Mouse (Mus musculus) midbrain, embryonic 16.5 days (tissue): Measurements from ENCODE around the gene Lpar5. TPM values are rescaled to one million over a fixed set of nuclear protein-coding genes. Genes with fewer than 3 reads are reported as not detected.

Experiments used
- ATAC-seq: fragments of 200-750 bp; cut with Nextera tagmentation; 2 replicates; pipeline ENCODE4 v1.8.0; 2017; ENCODE audit warnings: moderate TSS enrichment
- H3K27ac ChIP-seq: fragments of 300-500 bp; sonication (generic); 2 replicates; pipeline ENCODE4 v1.5.1; 2014; ENCODE audit warnings: mild to moderate bottlenecking, low read length, mixed read lengths
- H3K27me3 ChIP-seq: fragments of 300-500 bp; sonication (generic); 2 replicates; pipeline ENCODE4 v1.6.1; 2014; ENCODE audit warnings: low read depth, low read length, mixed read lengths; ENCODE audit not compliant: control insufficient read depth, insufficient read depth
- H3K36me3 ChIP-seq: fragments of 300-500 bp; sonication (generic); 2 replicates; pipeline ENCODE4 v1.6.1; 2014; ENCODE audit warnings: mild to moderate bottlenecking, low read length, moderate library complexity, mixed read lengths; ENCODE audit not compliant: control insufficient read depth, insufficient read depth
- H3K4me1 ChIP-seq: fragments of 300-500 bp; sonication (generic); 2 replicates; pipeline ENCODE4 v1.6.1; 2014; ENCODE audit warnings: mild to moderate bottlenecking, low read length, mixed read lengths; ENCODE audit not compliant: control insufficient read depth, insufficient read depth
- H3K4me2 ChIP-seq: fragments of 300-500 bp; sonication (generic); 2 replicates; pipeline ENCODE4 v1.6.1; 2014; ENCODE audit warnings: mild to moderate bottlenecking, low read length, mixed read lengths
- H3K4me3 ChIP-seq: fragments of 300-500 bp; sonication (generic); 2 replicates; pipeline ENCODE4 v1.5.1; 2014; ENCODE audit warnings: low read depth, mild to moderate bottlenecking, low read length, moderate library complexity, mixed read lengths
- H3K9ac ChIP-seq: fragments of 300-500 bp; sonication (generic); 2 replicates; pipeline ENCODE4 v1.6.1; 2014; ENCODE audit warnings: low read depth, low read length, mixed read lengths
- H3K9me3 ChIP-seq: fragments of 300-500 bp; sonication (generic); replicated peaks from 2 replicates; pipeline ENCODE4 v1.6.1; 2014; ENCODE audit warnings: mild to moderate bottlenecking, low read length, mixed read lengths; ENCODE audit not compliant: control insufficient read depth, poor library complexity, severe bottlenecking
- WGBS: fragments of 180-500 bp; shearing (Covaris S2); extraction: QIAGEN DNeasy Blood & Tissue Kit; methylation state at CpG from one replicate; pipeline ENCODE4 v1.1.7; 2014; 5-methylcytosine and 5-hydroxymethylcytosine counted together
- polyA plus RNA-seq: library from polyadenylated mRNA; unstranded; fragments of >200 nt; fragmentation: Nextera tagmentation; extraction: Ambion mirVana; gene quantifications from 2 replicates; pipeline ENCODE4 v1.2.1, GENCODE M21; 2015

Lpar5 gene
- polyA plus RNA-seq, 1 experiment from 2014 or later, result 0.60 TPM

DNA sequence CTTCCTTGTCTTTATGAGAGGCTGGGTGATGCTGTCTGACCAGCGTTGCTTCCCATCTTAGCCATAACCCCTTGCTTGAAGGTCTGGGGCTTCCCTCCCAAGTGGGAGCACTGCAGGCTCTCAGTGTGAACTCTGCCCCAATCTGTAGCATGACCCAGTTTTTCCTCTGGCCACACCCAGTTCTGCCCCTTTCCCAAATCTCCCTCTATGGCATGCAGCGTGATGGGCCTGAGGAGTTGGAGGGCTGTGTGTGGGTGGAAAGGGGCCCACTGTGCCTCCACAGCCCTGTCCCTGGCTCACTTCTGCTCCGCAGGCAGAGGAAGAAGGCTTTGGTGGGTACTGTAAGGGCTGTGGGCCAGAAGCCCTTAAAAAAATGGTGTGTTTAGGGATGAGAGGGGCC lies 30.8 kb downstream of the Lpar5 start:
- ATAC-seq, result no peak
- peak overlapping the region; percentile 73 for H3K9ac ChIP-seq
- peaks cover 22% of the 10 kb centered on the region for H3K36me3 ChIP-seq
- H3K4me2 ChIP-seq, result peak overlapping the region; percentile 70
- no peaks in the 10 kb centered on the region for H3K27me3 ChIP-seq
- H3K4me3 ChIP-seq, result peak overlapping the region; percentile 94
- H3K27ac ChIP-seq, result peak overlapping the region; percentile 4; the same call in 1 of the 2 replicates
- WGBS, result 53% methylated on average over 3 of the region's 3 CpGs
- no peaks in the 10 kb centered on the region for H3K9me3 ChIP-seq
- peaks cover 29% of the 10 kb centered on the region for H3K4me1 ChIP-seq

DNA sequence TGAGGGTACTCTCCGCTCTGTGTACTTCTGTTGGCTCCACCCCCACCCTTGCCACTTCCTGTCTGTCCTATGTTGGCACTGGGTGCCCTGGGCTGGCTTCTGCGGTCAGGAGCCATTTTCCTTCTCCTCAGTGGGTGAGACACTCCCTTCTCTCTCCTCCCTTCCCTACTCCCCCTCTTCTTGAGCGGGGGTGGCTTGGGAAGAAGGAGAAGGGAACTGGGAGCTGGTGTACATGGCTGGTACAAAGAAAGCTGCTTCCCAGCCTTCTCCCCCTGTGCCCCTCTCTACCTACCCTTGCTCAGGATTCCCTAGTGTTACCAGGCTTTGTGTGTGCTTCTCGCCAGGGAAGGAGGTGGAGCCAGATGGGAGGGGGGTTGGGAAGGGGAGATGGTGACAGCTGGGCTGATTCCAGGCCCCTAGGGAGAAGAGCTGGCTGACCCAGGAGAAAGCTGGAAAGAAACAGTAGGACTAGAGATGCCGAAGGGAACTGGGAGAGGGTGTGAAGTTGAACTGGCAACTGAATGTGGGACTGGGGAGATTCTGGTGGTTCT lies 31.8 kb downstream of the Lpar5 start:
- peak overlapping the region; percentile 69 for H3K27ac ChIP-seq
- peaks cover 29% of the 10 kb centered on the region for H3K4me1 ChIP-seq
- H3K4me3 ChIP-seq, result peak overlapping the region; percentile 8; the same call in 1 of the 2 replicates
- WGBS, result 32% methylated on average over 5 of the region's 5 CpGs
- peak overlapping the region; percentile 70 for H3K4me2 ChIP-seq
- no peaks in the 10 kb centered on the region for H3K27me3 ChIP-seq
- H3K9me3 ChIP-seq, result no peaks in the 10 kb centered on the region
- ATAC-seq, result no peak
- H3K9ac ChIP-seq, result peak overlapping the region; percentile 73
- H3K36me3 ChIP-seq, result peaks cover 27% of the 10 kb centered on the region

DNA sequence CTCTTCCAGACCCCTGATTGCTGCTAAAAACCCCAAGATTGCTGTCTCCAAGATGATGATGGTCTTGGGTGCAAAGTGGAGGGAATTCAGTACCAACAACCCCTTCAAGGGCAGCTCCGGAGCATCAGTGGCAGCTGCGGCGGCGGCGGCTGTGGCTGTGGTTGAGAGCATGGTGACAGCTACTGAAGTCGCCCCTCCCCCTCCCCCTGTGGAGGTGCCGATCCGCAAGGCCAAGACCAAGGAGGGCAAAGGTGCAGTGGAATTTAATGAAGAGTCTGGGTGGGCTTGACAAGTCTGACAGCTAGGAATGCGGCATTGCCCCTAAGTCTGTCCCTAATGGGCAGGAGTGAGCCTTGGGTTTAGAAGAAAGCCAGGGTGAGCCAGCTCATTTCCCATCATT lies 33.7 kb downstream of the Lpar5 start:
- Histone ChIP-seq H3K36me3 (peaks cover 43% of the 10 kb centered on the region), H3K4me1 (peaks cover 26% of the 10 kb centered on the region), H3K9ac (no peak overlapping the region), H3K27ac (no peak overlapping the region), H3K4me3 (no peak overlapping the region), H3K4me2 (no peak overlapping the region), H3K27me3 (no peaks in the 10 kb centered on the region), H3K9me3 (no peaks in the 10 kb centered on the region)
- WGBS, result 92% methylated on average over 9 of the region's 9 CpGs
- no peak for ATAC-seq

DNA sequence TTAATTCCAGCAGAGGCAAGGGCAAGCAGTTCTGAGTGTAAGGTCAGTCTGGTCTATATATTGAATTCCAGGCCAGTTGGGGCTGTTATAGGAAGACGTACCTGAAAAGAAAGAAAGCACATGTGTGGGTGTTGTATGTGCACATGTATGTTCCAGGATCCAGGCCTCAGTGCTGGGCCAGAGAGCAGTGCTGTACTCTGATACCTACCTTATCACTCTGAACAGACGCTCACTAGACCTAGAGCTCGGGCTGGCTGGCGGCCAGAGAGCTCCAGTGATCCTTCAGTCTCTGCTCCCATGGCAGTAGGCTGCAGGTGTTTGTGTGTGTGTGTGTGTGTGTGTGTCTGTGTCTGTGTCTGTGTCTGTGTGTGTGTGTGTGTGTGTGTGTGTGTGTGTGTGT lies 36.5 kb downstream of the Lpar5 start:
- Histone ChIP-seq H3K4me1 (peaks cover 8% of the 10 kb centered on the region), H3K9ac (no peak overlapping the region), H3K27me3 (no peaks in the 10 kb centered on the region), H3K4me3 (no peak overlapping the region), H3K27ac (no peak overlapping the region), H3K4me2 (no peak overlapping the region), H3K9me3 (no peaks in the 10 kb centered on the region), H3K36me3 (peaks cover 71% of the 10 kb centered on the region)
- no peak for ATAC-seq
- WGBS, result 91% methylated on average over 4 of the region's 4 CpGs

DNA sequence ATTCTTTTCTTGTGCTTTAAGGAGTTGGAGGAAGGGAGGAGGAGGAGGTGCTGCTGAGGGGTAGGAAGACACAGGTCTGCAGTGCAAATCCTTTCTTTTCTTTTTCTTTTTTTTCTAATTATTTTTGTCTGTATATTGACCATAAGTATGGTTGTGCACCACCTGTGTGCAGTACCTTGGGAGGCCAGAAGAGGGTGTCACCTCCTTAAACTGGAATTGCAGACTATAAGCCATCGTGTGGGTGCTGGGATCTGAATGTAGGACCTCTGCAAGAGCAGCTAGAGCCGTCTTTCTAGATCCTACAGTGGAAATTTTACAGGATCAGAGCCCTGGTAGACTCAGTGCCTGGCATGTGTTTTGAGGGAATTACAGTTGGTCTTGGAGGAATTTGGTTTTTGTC lies 40.0 kb downstream of the Lpar5 start:
- no peak overlapping the region for H3K27ac ChIP-seq
- ATAC-seq, result no peak
- 94% methylated on average over 2 of the region's 2 CpGs for WGBS

DNA sequence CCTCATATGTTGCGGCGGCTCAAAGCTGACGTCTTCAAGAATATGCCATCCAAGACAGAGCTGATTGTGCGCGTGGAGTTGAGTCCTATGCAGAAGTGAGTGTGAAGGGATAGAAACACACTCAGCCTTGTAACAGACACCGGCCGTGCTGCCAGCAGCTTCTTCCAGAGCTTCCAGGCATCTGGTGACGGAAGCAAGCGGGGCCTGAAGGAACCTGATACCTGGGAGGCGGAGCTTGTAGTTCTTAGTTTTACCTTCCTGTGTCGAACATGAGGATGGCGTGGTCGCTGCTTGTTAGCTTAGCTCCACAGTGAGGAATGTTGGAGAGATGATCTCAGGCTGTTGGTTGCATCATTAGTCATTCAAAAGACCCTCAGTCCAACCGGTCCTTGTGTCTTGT lies 41.7 kb downstream of the Lpar5 start:
- no peak for ATAC-seq
- H3K27me3 ChIP-seq, result no peaks in the 10 kb centered on the region
- no peaks in the 10 kb centered on the region for H3K4me1 ChIP-seq
- WGBS, result 90% methylated on average over 14 of the region's 14 CpGs
- no peak overlapping the region for H3K9ac ChIP-seq
- H3K27ac ChIP-seq, result no peak overlapping the region
- no peaks in the 10 kb centered on the region for H3K9me3 ChIP-seq
- peaks cover 85% of the 10 kb centered on the region for H3K36me3 ChIP-seq
- no peak overlapping the region for H3K4me2 ChIP-seq
- H3K4me3 ChIP-seq, result no peak overlapping the region

More for the DNA sequence above, 40.0 kb downstream of the Lpar5 start:
- no peak overlapping the region for H3K4me3 ChIP-seq
- no peak overlapping the region for H3K9ac ChIP-seq
- H3K9me3 ChIP-seq, result no peaks in the 10 kb centered on the region
- H3K36me3 ChIP-seq, result peaks cover 80% of the 10 kb centered on the region
- no peaks in the 10 kb centered on the region for H3K27me3 ChIP-seq
- H3K4me1 ChIP-seq, result no peaks in the 10 kb centered on the region
- H3K4me2 ChIP-seq, result no peak overlapping the region

DNA sequence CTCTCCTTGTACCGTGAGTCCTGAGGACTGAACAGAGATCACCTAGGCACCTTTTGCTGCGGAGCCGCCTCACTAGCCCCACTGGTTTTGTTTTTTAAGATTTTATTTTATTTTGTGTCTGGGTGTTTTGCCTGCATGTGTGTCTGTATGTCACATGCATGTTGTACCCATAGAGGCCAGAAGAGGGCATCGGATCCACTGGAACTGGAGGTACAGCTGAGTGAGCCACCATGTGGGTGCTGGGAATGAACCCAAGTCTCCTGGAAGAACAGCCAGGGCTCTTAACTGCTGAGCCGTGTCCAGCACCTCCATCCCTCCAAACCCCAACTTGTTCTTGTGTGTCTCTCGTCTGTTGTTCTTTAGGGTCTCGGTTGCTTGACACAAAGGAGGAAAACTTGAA lies 43.2 kb downstream of the Lpar5 start:
- H3K27ac ChIP-seq, result no peak overlapping the region
- WGBS, result 91% methylated on average over 7 of the region's 7 CpGs
- no peaks in the 10 kb centered on the region for H3K4me1 ChIP-seq
- H3K27me3 ChIP-seq, result no peaks in the 10 kb centered on the region
- H3K4me3 ChIP-seq, result no peak overlapping the region
- H3K9ac ChIP-seq, result no peak overlapping the region
- no peaks in the 10 kb centered on the region for H3K9me3 ChIP-seq
- H3K36me3 ChIP-seq, result peaks cover 79% of the 10 kb centered on the region
- no peak overlapping the region for H3K4me2 ChIP-seq
- no peak for ATAC-seq

DNA sequence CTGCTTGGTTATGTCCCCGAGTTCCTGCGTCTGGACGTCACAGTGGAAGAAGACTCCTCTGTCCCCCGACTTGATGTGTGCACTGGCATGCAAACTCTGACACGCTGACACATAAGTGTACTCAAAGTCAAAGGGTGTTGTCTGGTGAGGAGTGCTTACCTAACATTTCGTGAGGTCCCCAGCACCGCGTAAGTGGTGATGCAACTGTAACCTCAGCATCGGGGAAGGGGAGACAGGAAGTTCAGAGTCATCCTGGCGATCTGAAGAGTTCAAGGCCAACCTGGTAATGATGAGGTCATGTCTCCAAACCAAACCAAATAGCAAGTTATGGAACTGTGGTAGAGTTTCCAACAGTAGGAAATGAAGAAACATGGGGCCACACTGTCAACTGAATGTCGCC lies 44.8 kb downstream of the Lpar5 start:
- 92% methylated on average over 11 of the region's 11 CpGs for WGBS
- no peak for ATAC-seq
- no peaks in the 10 kb centered on the region for H3K4me1 ChIP-seq

DNA sequence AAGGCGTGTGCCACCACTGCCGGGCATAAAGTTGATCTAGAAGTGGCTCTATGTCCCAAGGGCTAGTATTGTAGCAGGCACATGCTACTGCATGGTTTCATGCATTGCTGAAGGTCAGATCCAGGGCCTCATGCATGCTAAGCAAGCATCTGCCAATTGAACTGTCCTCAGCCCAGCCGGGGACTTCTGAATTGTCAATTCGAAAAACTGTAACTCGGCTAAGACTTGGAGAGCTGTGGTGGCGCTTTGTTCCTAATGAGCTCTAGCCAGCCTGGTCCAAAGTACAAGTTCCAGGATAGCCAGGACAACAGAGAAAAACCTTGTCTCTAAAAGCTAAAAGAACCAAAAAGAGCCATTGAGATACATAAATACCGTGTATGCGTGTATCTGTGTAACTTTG lies 51.7 kb downstream of the Lpar5 start:
- no peak overlapping the region for H3K4me3 ChIP-seq
- WGBS, result 90% methylated on average over 8 of the region's 8 CpGs
- H3K4me1 ChIP-seq, result no peaks in the 10 kb centered on the region
- H3K36me3 ChIP-seq, result peaks cover 54% of the 10 kb centered on the region
- ATAC-seq, result no peak
- no peak overlapping the region for H3K27ac ChIP-seq
- no peak overlapping the region for H3K9ac ChIP-seq
- H3K9me3 ChIP-seq, result no peaks in the 10 kb centered on the region
- H3K27me3 ChIP-seq, result no peaks in the 10 kb centered on the region
- H3K4me2 ChIP-seq, result no peak overlapping the region

More for the DNA sequence above, 44.8 kb downstream of the Lpar5 start:
- Histone ChIP-seq H3K4me2 (no peak overlapping the region), H3K4me3 (no peak overlapping the region), H3K9ac (no peak overlapping the region), H3K27me3 (no peaks in the 10 kb centered on the region), H3K27ac (no peak overlapping the region), H3K9me3 (no peaks in the 10 kb centered on the region), H3K36me3 (peaks cover 67% of the 10 kb centered on the region)
